Mouse (Mus musculus) thymus, adult 2 months (tissue): ENCODE results near the gene Ap2m1. TPM values are rescaled to one million over a fixed set of nuclear protein-coding genes. Genes with fewer than 3 reads are reported as not detected.
A peak's percentile ranks its signal among the peaks of the same experiment; 100 is the strongest.

Source experiments
- DNase-seq: peaks from one replicate; pipeline ENCODE4 v3.0.0; 2021
- H3K27ac ChIP-seq: fragments of 200-500 bp; 2 replicates; pipeline ENCODE4 v1.5.1; 2012; ENCODE audit warnings: low read length, control low read depth; ENCODE audit not compliant: control insufficient read depth, insufficient read depth
- H3K27me3 ChIP-seq: fragments of 200-500 bp; 2 replicates; pipeline ENCODE4 v1.6.1; 2012; ENCODE audit warnings: mild to moderate bottlenecking, low read length, moderate library complexity, mixed read lengths; ENCODE audit not compliant: control insufficient read depth, insufficient read depth
- H3K36me3 ChIP-seq: fragments of 200-500 bp; 2 replicates; pipeline ENCODE4 v1.6.1; 2012; ENCODE audit warnings: mild to moderate bottlenecking, low read length, moderate library complexity; ENCODE audit not compliant: control insufficient read depth, insufficient read depth
- H3K4me1 ChIP-seq: fragments of 200-500 bp; replicated peaks from 2 replicates; pipeline ENCODE4 v1.6.1; 2012; ENCODE audit warnings: low read length; ENCODE audit not compliant: control insufficient read depth, insufficient read depth
- H3K4me3 ChIP-seq: fragments of 200-500 bp; 2 replicates; pipeline ENCODE4 v1.5.1; 2012; ENCODE audit warnings: mild to moderate bottlenecking, low read length, control low read depth, moderate library complexity; ENCODE audit not compliant: control insufficient read depth, insufficient read depth
- CTCF ChIP-seq: fragments of 200-500 bp; IDR thresholded peaks from 2 replicates; pipeline ENCODE4 v1.5.1; 2012; ENCODE audit warnings: mild to moderate bottlenecking, control low read depth, low read length, moderate library complexity, borderline replicate concordance; ENCODE audit not compliant: control insufficient read depth, poor library complexity, insufficient read depth; ENCODE audit errors: extremely low read depth
- POLR2A ChIP-seq: fragments of 200-500 bp; IDR thresholded peaks from 2 replicates; pipeline ENCODE4 v1.6.1; 2012; ENCODE audit warnings: mild to moderate bottlenecking, low read length, control low read depth, moderate library complexity; ENCODE audit not compliant: control insufficient read depth, poor library complexity, insufficient read depth; ENCODE audit errors: extremely low read depth
- WGBS: fragments of 180-500 bp; shearing (Covaris S2); methylation state at CpG from one replicate; pipeline ENCODE4 v1.1.7; 2018; 5-methylcytosine and 5-hydroxymethylcytosine counted together
- polyA plus RNA-seq: library from polyadenylated mRNA; depleted of rRNA; stranded (reverse); fragments of >200 nt; gene quantifications from 2 replicates; pipeline ENCODE4 v1.2.3, GENCODE M21; 2012

The Ap2m1 gene
- polyA plus RNA-seq, 1 experiment: 578 TPM

- H3K36me3 ChIP-seq: peaks cover 49% of the 10 kb centered on the region
- TF ChIP-seq CTCF (no peak), POLR2A (no peak)
- no peak overlapping the region for H3K27ac ChIP-seq
- no peak overlapping the region for H3K4me3 ChIP-seq
- peaks cover 18% of the 10 kb centered on the region for H3K4me1 ChIP-seq
- no peak for DNase-seq
- 61% methylated on average over 3 of the region's 3 CpGs for WGBS
- no peaks in the 10 kb centered on the region for H3K27me3 ChIP-seq
These were observed 4.4 kb downstream of the Ap2m1 start for GRCm38 (mm10) chr16:20539649-20540048.

- H3K36me3 ChIP-seq: peaks cover 49% of the 10 kb centered on the region
These were observed 5.2 kb downstream of the Ap2m1 start for GRCm38 (mm10) chr16:20540438-20540837.

GRCm38 (mm10) chr16:20545696-20546095 lies 10.4 kb downstream of the Ap2m1 start:
- Histone ChIP-seq H3K27me3 (no peaks in the 10 kb centered on the region), H3K27ac (no peak overlapping the region), H3K4me3 (no peak overlapping the region), H3K4me1 (peaks cover 7% of the 10 kb centered on the region), H3K36me3 (peaks cover 32% of the 10 kb centered on the region)
- WGBS: 98% methylated on average over 10 of the region's 10 CpGs
- DNase-seq: no peak
- TF ChIP-seq CTCF: no peak
- TF ChIP-seq POLR2A: no peak

More at GRCm38 (mm10) chr16:20540438-20540837, 5.2 kb downstream of the Ap2m1 start:
- no peak for TF ChIP-seq CTCF
- TF ChIP-seq POLR2A: no peak
- WGBS: 73% methylated on average over 4 of the region's 4 CpGs
- Histone ChIP-seq H3K27ac (no peak overlapping the region), H3K4me1 (peaks cover 18% of the 10 kb centered on the region), H3K4me3 (no peak overlapping the region), H3K27me3 (no peaks in the 10 kb centered on the region)
- DNase-seq: no peak

GRCm38 (mm10) chr16:20547423-20547822 lies 12.1 kb downstream of the Ap2m1 start:
- Histone ChIP-seq H3K4me3 (no peak overlapping the region), H3K36me3 (peaks cover 33% of the 10 kb centered on the region), H3K27ac (no peak overlapping the region), H3K4me1 (peaks cover 7% of the 10 kb centered on the region), H3K27me3 (no peaks in the 10 kb centered on the region)
- no peak for DNase-seq
- TF ChIP-seq CTCF: no peak
- TF ChIP-seq POLR2A: no peak
- 66% methylated on average over 5 of the region's 5 CpGs for WGBS

GRCm38 (mm10) chr16:20548096-20548948 lies 13.0 kb downstream of the Ap2m1 start, which contains the start of gene Abcf3:
Gene Abcf3 (plus strand): TSS chr16:20548577.
- Histone ChIP-seq H3K36me3 (peaks cover 33% of the 10 kb centered on the region), H3K27ac (no peak within 1 kb of the TSS), H3K4me1 (peaks cover 7% of the 10 kb centered on the region), H3K27me3 (no peaks in the 10 kb centered on the region), H3K4me3 (peak within 1 kb of the TSS; percentile 86)
- TF ChIP-seq POLR2A (peak; percentile 75; the same call in 1 of the 2 replicates), CTCF (peak; percentile 63; the same call in 1 of the 2 replicates)
- DNase-seq: peak; percentile 98
- under 1% methylated on average over 56 of the region's 56 CpGs for WGBS

- H3K36me3 ChIP-seq: peaks cover 36% of the 10 kb centered on the region
- WGBS: 47% methylated on average over 9 of the region's 9 CpGs
- TF ChIP-seq POLR2A: no peak
- TF ChIP-seq CTCF: no peak
- H3K27me3 ChIP-seq: no peaks in the 10 kb centered on the region
- no peak overlapping the region for H3K27ac ChIP-seq
- DNase-seq: no peak
- peak overlapping the region; percentile 86 for H3K4me3 ChIP-seq
- H3K4me1 ChIP-seq: peaks cover 7% of the 10 kb centered on the region
These were observed 13.9 kb downstream of the Ap2m1 start for GRCm38 (mm10) chr16:20549161-20549560.
